Mouse (Mus musculus) thymus, adult 2 months (tissue): ENCODE data around the gene Slc6a17.

Experiments
- CTCF ChIP-seq: fragments of 200-500 bp; IDR thresholded peaks from 2 replicates; pipeline ENCODE4 v1.5.1; 2012; ENCODE audit warnings: mild to moderate bottlenecking, control low read depth, low read length, moderate library complexity, borderline replicate concordance; ENCODE audit not compliant: control insufficient read depth, poor library complexity, insufficient read depth; ENCODE audit errors: extremely low read depth
- POLR2A ChIP-seq: fragments of 200-500 bp; IDR thresholded peaks from 2 replicates; pipeline ENCODE4 v1.6.1; 2012; ENCODE audit warnings: mild to moderate bottlenecking, low read length, control low read depth, moderate library complexity; ENCODE audit not compliant: control insufficient read depth, poor library complexity, insufficient read depth; ENCODE audit errors: extremely low read depth

- TF ChIP-seq POLR2A: no peak
- no peak for TF ChIP-seq CTCF
Observed at GRCm38 (mm10) chr3:107495524-107495923, 22.3 kb downstream of the Slc6a17 start.
